Mouse (Mus musculus): ENCODE results near the gene Atp1a2. TPM values are rescaled to one million over a fixed set of nuclear protein-coding genes. Genes with fewer than 3 reads are reported as not detected.

Gene Atp1a2
- total and polyA plus RNA-seq, 2 experiments from 2014 or later, result 27.1 to 130 TPM

DNA sequence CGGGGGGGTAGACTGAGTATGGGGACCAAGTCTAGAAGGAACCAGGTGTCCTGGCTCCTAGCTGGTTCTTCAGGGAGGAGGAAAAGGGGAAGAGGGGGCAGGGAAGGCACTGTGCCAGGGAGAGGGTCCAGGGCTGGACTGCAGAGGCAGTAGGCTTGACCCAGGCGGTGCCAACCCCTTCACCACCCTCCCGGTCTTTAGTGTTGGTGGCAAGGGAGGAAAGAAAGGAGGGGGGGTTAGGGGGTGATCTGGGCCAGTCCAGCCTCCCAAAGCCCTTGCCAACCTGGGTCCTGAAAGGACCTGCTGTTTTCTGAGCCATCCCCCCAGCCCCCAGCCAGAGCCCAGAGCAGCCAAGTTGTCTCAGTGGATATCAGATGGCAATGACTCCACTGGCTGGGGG is 44.9 kb upstream of the Atp1a2 start:
- Histone ChIP-seq H3K4me2 (ENCODE audit: low read depth, low read length) (no peak overlapping the region), H3K27ac (ENCODE audit: low read depth) (no peak overlapping the region), H3K9me3 (replicated peaks; ENCODE audit: control insufficient read depth, low read length) (no peaks in the 10 kb centered on the region), H3K36me3 (replicated peaks; ENCODE audit: control insufficient read depth, insufficient read depth, low read length) (no peaks in the 10 kb centered on the region), H3K4me3 (ENCODE audit: low read depth, low read length) (no peak overlapping the region), H3K27me3 (ENCODE audit: control insufficient read depth, insufficient read depth, low read length) (peaks cover 31% of the 10 kb centered on the region), H3K4me1 (ENCODE audit: control insufficient read depth, insufficient read depth) (peaks cover 8% of the 10 kb centered on the region), H3K9ac (replicated peaks; ENCODE audit: low read depth, low read length) (no peak overlapping the region)
- DNase-seq (ENCODE audit: low spot score) (no peak), ATAC-seq (ENCODE audit: insufficient read depth, low read depth) (no peak)
- WGBS, result 93% methylated on average over 3 of the region's 3 CpGs
- TF ChIP-seq EP300 (IDR thresholded peaks at IDR 0.05; ENCODE audit: low read depth) (no peak), CTCF (IDR thresholded peaks at IDR 0.05; ENCODE audit: low read depth) (no peak)

DNA sequence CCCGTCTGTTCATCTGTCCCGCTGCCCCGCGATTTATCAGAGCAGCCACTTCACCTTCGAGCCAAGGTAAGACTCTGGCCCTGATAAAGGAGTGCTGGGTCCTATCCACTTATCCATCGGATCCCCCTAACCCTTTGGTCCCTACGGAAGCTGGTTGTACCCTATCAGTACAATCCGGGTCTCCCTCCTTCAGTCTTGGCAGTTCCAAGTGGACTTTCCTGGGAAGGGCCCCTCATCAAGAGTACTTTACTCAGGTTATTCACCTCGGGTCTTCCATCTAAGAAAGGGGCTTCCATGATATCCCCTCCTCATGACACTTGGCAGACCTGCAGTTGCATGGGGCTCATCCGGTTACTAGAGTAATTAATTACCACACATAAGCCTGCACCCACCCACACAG is 43.5 kb upstream of the Atp1a2 start:
- Histone ChIP-seq H3K9me3 (replicated peaks; ENCODE audit: control insufficient read depth, low read length) (no peaks in the 10 kb centered on the region), H3K36me3 (replicated peaks; ENCODE audit: control insufficient read depth, insufficient read depth, low read length) (no peaks in the 10 kb centered on the region), H3K27ac (ENCODE audit: low read depth) (no peak overlapping the region), H3K4me1 (ENCODE audit: control insufficient read depth, insufficient read depth) (peaks cover 8% of the 10 kb centered on the region), H3K27me3 (ENCODE audit: control insufficient read depth, insufficient read depth, low read length) (peaks cover 37% of the 10 kb centered on the region), H3K4me3 (ENCODE audit: low read depth, low read length) (peak overlapping the region; percentile 45), H3K9ac (replicated peaks; ENCODE audit: low read depth, low read length) (no peak overlapping the region), H3K4me2 (ENCODE audit: low read depth, low read length) (peak overlapping the region; percentile 65)
- TF ChIP-seq EP300 (IDR thresholded peaks at IDR 0.05; ENCODE audit: low read depth) (no peak), CTCF (IDR thresholded peaks at IDR 0.05; ENCODE audit: low read depth) (no peak)
- no peak; the same call in 1 of the 2 replicates for ATAC-seq (ENCODE audit: insufficient read depth, low read depth)
- no peak for DNase-seq (ENCODE audit: low spot score)
- WGBS, result 12% methylated on average over 10 of the region's 10 CpGs

DNA sequence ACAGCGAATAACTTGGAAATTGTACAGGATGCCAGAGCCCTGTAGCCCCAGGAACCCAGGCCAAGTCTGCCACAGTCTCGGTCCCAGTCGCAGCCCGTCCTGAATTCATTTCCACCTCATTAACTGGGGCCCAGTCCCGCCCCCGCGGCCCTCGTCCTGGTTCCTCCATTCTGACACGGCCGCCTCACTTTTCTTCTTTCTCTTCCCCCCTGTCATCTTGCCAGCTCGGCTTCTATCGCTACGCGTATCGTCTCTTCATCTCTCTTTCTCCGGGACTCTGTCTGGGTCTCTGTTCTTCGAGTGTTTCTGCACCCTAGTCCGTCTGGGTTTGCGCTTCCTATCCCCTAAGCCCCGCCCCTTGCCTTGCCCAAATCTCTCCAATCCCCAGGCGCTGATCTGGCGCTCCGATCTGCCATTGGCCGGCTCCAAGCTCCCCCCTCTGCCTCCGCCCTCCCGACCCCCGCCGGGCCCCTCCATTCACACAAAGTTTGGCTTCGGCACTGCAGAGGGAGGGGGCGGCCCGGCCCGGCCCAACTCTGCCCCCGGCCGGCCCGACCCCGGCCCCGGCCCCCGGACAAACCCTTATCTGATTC is 43.0 kb upstream of the Atp1a2 start, which contains the start of gene Kcnj10:
TSS of gene Kcnj10 (plus strand) at position 482 of the 593 bp plus-strand sequence.
- Histone ChIP-seq H3K36me3 (replicated peaks; ENCODE audit: control insufficient read depth, insufficient read depth, low read length) (no peaks in the 10 kb centered on the region), H3K27me3 (ENCODE audit: control insufficient read depth, insufficient read depth, low read length) (peaks cover 41% of the 10 kb centered on the region), H3K9ac (replicated peaks; ENCODE audit: low read depth, low read length) (no peak within 1 kb of the TSS), H3K4me3 (ENCODE audit: low read depth, low read length) (peak within 1 kb of the TSS; percentile 45), H3K27ac (ENCODE audit: low read depth) (no peak within 1 kb of the TSS), H3K4me1 (ENCODE audit: control insufficient read depth, insufficient read depth) (peaks cover 8% of the 10 kb centered on the region), H3K4me2 (ENCODE audit: low read depth, low read length) (peak within 1 kb of the TSS; percentile 65), H3K9me3 (replicated peaks; ENCODE audit: control insufficient read depth, low read length) (no peaks in the 10 kb centered on the region)
- TF ChIP-seq CTCF (IDR thresholded peaks at IDR 0.05; ENCODE audit: low read depth), result no peak
- no peak for TF ChIP-seq EP300 (IDR thresholded peaks at IDR 0.05; ENCODE audit: low read depth)
- ATAC-seq (ENCODE audit: insufficient read depth, low read depth) (peak; percentile 81), DNase-seq (ENCODE audit: low spot score) (no peak)
- 2% methylated on average over 38 of the region's 38 CpGs for WGBS

DNA sequence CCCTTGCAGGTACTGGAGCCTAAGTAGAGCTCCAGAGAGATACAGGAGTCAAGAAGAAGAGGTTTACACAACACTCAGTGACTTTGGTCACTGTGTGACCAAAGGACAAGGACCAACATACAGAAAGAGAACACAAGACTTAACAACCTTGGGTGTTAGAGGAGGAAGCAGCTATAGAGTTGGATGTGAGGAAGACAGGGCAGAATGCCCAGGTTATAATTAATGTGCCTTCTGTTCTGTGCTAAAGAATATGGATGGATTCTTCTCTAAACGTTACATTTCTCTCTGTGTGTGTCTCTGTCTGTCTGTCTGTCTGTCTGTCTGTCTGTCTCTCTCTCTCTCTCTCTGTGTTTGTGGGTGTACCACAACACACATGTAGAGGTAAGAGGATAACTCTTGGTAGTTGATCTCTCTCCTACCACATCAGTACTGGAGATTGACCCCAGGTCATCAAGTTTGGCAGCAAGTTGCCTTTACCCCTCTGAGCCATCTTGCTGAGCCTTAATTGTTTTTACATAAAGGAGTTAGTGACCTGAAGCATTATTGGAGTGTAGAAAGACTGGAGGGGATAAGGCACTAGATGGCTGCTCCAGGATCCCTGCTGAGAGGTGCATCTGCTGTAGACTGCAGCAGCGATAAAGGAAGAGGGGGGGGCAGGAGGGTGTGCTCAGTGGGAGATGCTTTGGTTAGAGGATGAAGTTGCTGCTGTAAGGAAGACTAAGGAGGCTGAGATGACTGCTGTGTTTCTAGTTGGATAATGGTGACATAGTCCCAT is 39.7 kb upstream of the Atp1a2 start:
- ATAC-seq (ENCODE audit: insufficient read depth, low read depth) (no peak), DNase-seq (ENCODE audit: low spot score) (no peak)
- no peaks in the 10 kb centered on the region for H3K36me3 ChIP-seq (replicated peaks; ENCODE audit: control insufficient read depth, insufficient read depth, low read length)
- no peak overlapping the region for H3K4me3 ChIP-seq (ENCODE audit: low read depth, low read length)
- peaks cover 56% of the 10 kb centered on the region for H3K27me3 ChIP-seq (ENCODE audit: control insufficient read depth, insufficient read depth, low read length)
- WGBS, result 25% methylated on average over 2 of the region's 2 CpGs
- peaks cover 8% of the 10 kb centered on the region for H3K4me1 ChIP-seq (ENCODE audit: control insufficient read depth, insufficient read depth)
- no peak overlapping the region for H3K9ac ChIP-seq (replicated peaks; ENCODE audit: low read depth, low read length)
- H3K4me2 ChIP-seq (ENCODE audit: low read depth, low read length), result no peak overlapping the region
- H3K9me3 ChIP-seq (replicated peaks; ENCODE audit: control insufficient read depth, low read length), result no peaks in the 10 kb centered on the region
- H3K27ac ChIP-seq (ENCODE audit: low read depth), result no peak overlapping the region
- no peak for TF ChIP-seq CTCF (IDR thresholded peaks at IDR 0.05; ENCODE audit: low read depth)
- TF ChIP-seq EP300 (IDR thresholded peaks at IDR 0.05; ENCODE audit: low read depth), result no peak

DNA sequence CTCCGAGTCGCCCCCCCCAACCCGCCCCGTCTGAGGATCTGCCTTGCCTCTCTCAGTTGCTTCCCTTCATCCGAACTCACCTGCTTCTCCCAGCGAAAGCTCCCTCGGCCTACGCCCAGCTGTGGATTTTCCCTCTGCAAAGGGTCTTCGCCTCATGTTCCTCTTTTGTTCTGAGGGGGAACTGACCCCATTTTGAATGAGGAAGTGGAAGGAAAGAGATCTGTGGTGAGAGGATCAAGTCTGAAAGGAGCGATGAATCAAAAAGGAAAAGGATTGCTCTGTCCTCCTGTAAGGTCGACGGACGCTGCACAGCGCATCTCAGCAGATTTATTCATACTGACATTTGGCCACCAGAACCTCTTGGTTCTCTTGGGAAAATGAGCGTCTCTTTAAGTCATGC is 37.9 kb upstream of the Atp1a2 start:
- Histone ChIP-seq H3K27me3 (ENCODE audit: control insufficient read depth, insufficient read depth, low read length) (peaks cover 50% of the 10 kb centered on the region), H3K36me3 (replicated peaks; ENCODE audit: control insufficient read depth, insufficient read depth, low read length) (no peaks in the 10 kb centered on the region), H3K9ac (replicated peaks; ENCODE audit: low read depth, low read length) (no peak overlapping the region), H3K9me3 (replicated peaks; ENCODE audit: control insufficient read depth, low read length) (no peaks in the 10 kb centered on the region), H3K4me3 (ENCODE audit: low read depth, low read length) (no peak overlapping the region), H3K27ac (ENCODE audit: low read depth) (no peak overlapping the region), H3K4me1 (ENCODE audit: control insufficient read depth, insufficient read depth) (peaks cover 4% of the 10 kb centered on the region), H3K4me2 (ENCODE audit: low read depth, low read length) (no peak overlapping the region)
- DNase-seq (ENCODE audit: low spot score) (no peak), ATAC-seq (ENCODE audit: insufficient read depth, low read depth) (no peak)
- WGBS, result 63% methylated on average over 15 of the region's 15 CpGs
- TF ChIP-seq EP300 (IDR thresholded peaks at IDR 0.05; ENCODE audit: low read depth), result no peak
- TF ChIP-seq CTCF (IDR thresholded peaks at IDR 0.05; ENCODE audit: low read depth), result no peak
